Mouse (Mus musculus): ENCODE results near the gene Hba-x. TPM values are rescaled to one million over a fixed set of nuclear protein-coding genes. Genes with fewer than 3 reads are reported as not detected.

The Hba-x gene
- polyA plus RNA-seq, 1 experiment = 1.9 TPM

DNA sequence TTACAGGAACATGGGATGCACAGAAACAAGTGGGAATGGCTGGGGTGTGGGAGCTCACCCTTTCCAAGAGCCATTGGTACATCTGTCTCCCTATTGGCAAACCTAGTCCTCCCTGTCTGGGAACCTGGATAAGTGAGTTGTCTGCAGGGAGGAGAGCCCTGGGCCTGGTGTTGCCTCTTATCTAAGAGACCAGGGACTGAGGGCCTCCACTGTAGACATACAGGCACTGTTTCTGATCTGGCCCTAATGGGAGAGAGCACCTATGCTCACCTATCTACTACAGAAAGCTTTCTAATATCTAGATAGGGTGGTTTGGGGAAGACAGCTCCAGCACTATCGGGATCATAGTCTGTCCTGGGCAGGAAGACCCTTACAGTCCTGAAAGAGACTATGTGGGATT is 20.1 kb upstream of the Hba-x start:
- Histone ChIP-seq H3K36me3 (ENCODE audit: control insufficient read depth, insufficient read depth, low read length) (no peaks in the 10 kb centered on the region; the same call in 1 of the 2 replicates), H3K27ac (ENCODE audit: control insufficient read depth, insufficient read depth, low read length) (no peak overlapping the region), H3K27me3 (ENCODE audit: control insufficient read depth, insufficient read depth, low read length) (no peaks in the 10 kb centered on the region), H3K4me1 (replicated peaks; ENCODE audit: control insufficient read depth, insufficient read depth, low read length) (no peaks in the 10 kb centered on the region), H3K4me3 (ENCODE audit: control insufficient read depth, insufficient read depth, low read length) (no peak overlapping the region)
- no peak for TF ChIP-seq POLR2A (IDR thresholded peaks at IDR 0.05; ENCODE audit: control insufficient read depth, extremely low read depth, insufficient read depth, low read length, poor library complexity)
- TF ChIP-seq CTCF (IDR thresholded peaks at IDR 0.05; ENCODE audit: borderline replicate concordance, control insufficient read depth, extremely low read depth, insufficient read depth, low read length, poor library complexity) = no peak
- WGBS = 100% methylated on average over 1 of the region's 1 CpGs
- no peak for DNase-seq

DNA sequence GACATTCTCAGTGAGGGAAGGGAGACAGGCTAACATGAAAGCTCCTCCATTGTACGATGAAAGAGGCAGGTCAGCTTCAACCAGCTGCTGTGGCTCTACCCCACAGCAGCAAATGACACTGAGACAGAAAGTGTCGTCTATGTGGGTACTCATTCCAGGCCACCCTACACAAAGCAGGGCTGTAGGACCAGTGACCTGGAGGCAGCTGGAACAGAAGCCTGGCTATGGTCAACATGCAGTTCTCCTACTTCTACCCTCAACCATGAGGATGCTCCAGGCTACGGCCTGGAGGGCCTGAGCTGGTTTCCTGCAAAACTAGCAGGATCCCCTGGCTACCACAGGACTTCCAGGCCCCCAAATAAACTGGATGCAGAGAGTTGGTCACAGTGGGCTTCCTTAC is 19.6 kb upstream of the Hba-x start:
- Histone ChIP-seq H3K4me3 (ENCODE audit: control insufficient read depth, insufficient read depth, low read length) (no peak overlapping the region), H3K27me3 (ENCODE audit: control insufficient read depth, insufficient read depth, low read length) (no peaks in the 10 kb centered on the region), H3K36me3 (ENCODE audit: control insufficient read depth, insufficient read depth, low read length) (no peaks in the 10 kb centered on the region; the same call in 1 of the 2 replicates), H3K27ac (ENCODE audit: control insufficient read depth, insufficient read depth, low read length) (no peak overlapping the region), H3K4me1 (replicated peaks; ENCODE audit: control insufficient read depth, insufficient read depth, low read length) (no peaks in the 10 kb centered on the region)
- no peak for DNase-seq
- TF ChIP-seq CTCF (IDR thresholded peaks at IDR 0.05; ENCODE audit: borderline replicate concordance, control insufficient read depth, extremely low read depth, insufficient read depth, low read length, poor library complexity) (no peak), POLR2A (IDR thresholded peaks at IDR 0.05; ENCODE audit: control insufficient read depth, extremely low read depth, insufficient read depth, low read length, poor library complexity) (no peak)
- 97% methylated on average over 3 of the region's 3 CpGs for WGBS

DNA sequence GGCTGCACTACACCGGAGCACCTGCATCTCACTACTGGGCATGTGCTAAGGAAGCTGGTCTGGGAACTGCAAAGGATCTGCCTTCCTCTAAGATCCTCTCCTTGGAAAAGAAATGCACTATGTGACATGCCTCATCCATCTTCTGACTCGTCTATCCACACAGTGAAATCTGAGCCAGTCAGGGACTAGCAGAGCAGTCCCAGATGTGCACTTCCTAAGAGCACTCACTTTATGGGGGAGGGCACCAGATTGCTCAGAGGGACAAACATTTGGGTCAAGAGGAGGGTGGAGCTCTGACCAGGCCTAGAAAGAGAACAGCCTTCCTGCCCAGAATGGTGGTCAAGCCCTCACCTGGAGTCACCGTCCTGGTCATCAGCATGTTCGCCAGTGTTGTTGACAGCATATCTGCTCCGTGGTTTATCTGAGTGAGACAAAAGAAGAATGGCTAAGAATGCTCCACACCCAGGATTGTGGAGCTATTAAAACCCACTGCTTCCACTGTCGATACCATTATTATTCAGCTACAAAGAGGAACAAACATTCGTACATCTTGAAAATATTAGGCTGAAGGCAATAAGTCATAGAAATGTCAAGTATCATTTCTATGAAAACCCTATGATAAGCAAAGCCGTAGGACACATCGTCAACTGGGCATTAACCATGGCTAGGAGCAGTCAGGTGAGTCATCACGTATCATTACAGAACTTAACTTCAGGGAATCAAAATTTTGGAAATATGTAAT is 13.4 kb upstream of the Hba-x start:
- DNase-seq = no peak
- H3K36me3 ChIP-seq (ENCODE audit: control insufficient read depth, insufficient read depth, low read length) = 0 out of 2 replicates have a peak, but pooled peaks cover 3% of the 10 kb centered on the region
- no peak overlapping the region for H3K4me3 ChIP-seq (ENCODE audit: control insufficient read depth, insufficient read depth, low read length)
- no peak for TF ChIP-seq POLR2A (IDR thresholded peaks at IDR 0.05; ENCODE audit: control insufficient read depth, extremely low read depth, insufficient read depth, low read length, poor library complexity)
- TF ChIP-seq CTCF (IDR thresholded peaks at IDR 0.05; ENCODE audit: borderline replicate concordance, control insufficient read depth, extremely low read depth, insufficient read depth, low read length, poor library complexity) = no peak
- 95% methylated on average over 10 of the region's 10 CpGs for WGBS
- no peak overlapping the region for H3K27ac ChIP-seq (ENCODE audit: control insufficient read depth, insufficient read depth, low read length)
- no peaks in the 10 kb centered on the region for H3K27me3 ChIP-seq (ENCODE audit: control insufficient read depth, insufficient read depth, low read length)
- peaks cover 5% of the 10 kb centered on the region; the same call in 1 of the 2 replicates for H3K4me1 ChIP-seq (replicated peaks; ENCODE audit: control insufficient read depth, insufficient read depth, low read length)

DNA sequence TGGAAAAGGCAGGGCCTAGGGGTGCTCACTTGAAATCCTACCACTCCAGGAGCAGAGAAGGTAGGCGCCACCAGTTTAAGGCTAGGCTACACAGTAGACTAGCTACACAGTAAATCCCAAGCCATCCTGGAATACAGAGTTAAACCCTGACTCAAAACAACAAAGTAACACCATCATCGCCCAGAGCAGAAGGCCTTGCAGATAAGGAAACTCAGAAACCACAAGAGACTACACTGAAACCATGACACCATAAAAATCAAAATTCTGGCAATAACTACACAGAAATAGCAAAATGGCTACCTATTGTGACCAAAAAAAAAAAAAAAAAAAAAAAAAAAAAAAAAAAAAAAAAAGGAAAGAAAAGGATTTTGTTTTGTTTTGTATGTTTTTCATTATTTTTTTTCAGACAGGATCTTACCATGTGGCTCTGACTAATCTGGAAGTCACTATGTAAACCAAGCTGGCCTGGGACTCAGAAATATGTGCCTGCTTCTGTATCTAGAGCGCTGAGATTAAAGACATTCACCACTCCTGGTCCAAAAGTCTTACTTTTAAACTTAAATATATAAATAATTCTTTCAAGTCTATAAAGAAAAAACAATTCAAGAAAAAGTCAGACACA is 11.0 kb upstream of the Hba-x start:
- Histone ChIP-seq H3K27me3 (ENCODE audit: control insufficient read depth, insufficient read depth, low read length) (no peaks in the 10 kb centered on the region), H3K27ac (ENCODE audit: control insufficient read depth, insufficient read depth, low read length) (no peak overlapping the region), H3K36me3 (ENCODE audit: control insufficient read depth, insufficient read depth, low read length) (0 out of 2 replicates have a peak, but pooled peaks cover 3% of the 10 kb centered on the region), H3K4me3 (ENCODE audit: control insufficient read depth, insufficient read depth, low read length) (no peak overlapping the region), H3K4me1 (replicated peaks; ENCODE audit: control insufficient read depth, insufficient read depth, low read length) (peaks cover 8% of the 10 kb centered on the region)
- no peak for DNase-seq
- TF ChIP-seq POLR2A (IDR thresholded peaks at IDR 0.05; ENCODE audit: control insufficient read depth, extremely low read depth, insufficient read depth, low read length, poor library complexity) (no peak), CTCF (IDR thresholded peaks at IDR 0.05; ENCODE audit: borderline replicate concordance, control insufficient read depth, extremely low read depth, insufficient read depth, low read length, poor library complexity) (no peak)
- 64% methylated on average over 3 of the region's 3 CpGs for WGBS

DNA sequence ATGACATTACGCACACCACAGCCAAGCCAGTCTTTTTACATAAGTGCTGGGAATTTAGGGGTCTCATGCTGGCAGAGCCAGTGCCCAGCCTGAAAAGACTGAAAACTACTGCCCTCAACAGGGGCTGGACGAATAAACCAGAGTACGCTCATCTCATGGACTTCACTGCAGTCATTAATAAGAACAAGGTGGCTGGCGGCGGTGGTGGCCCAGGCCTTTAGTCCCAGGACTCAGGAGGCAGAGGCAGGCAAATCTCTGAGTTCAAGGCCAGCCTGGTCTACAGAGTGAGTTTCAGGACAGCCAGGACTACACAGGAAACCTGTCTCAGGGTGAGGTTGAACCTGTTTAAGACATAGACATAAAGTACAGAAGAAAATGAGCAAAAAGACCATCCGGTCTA is 10.0 kb upstream of the Hba-x start:
- Histone ChIP-seq H3K4me3 (ENCODE audit: control insufficient read depth, insufficient read depth, low read length) (no peak overlapping the region), H3K36me3 (ENCODE audit: control insufficient read depth, insufficient read depth, low read length) (0 out of 2 replicates have a peak, but pooled peaks cover 3% of the 10 kb centered on the region), H3K4me1 (replicated peaks; ENCODE audit: control insufficient read depth, insufficient read depth, low read length) (peaks cover 8% of the 10 kb centered on the region), H3K27me3 (ENCODE audit: control insufficient read depth, insufficient read depth, low read length) (no peaks in the 10 kb centered on the region), H3K27ac (ENCODE audit: control insufficient read depth, insufficient read depth, low read length) (no peak overlapping the region)
- TF ChIP-seq POLR2A (IDR thresholded peaks at IDR 0.05; ENCODE audit: control insufficient read depth, extremely low read depth, insufficient read depth, low read length, poor library complexity) = no peak
- TF ChIP-seq CTCF (IDR thresholded peaks at IDR 0.05; ENCODE audit: borderline replicate concordance, control insufficient read depth, extremely low read depth, insufficient read depth, low read length, poor library complexity) = no peak
- DNase-seq = no peak
- WGBS = 98% methylated on average over 6 of the region's 6 CpGs

DNA sequence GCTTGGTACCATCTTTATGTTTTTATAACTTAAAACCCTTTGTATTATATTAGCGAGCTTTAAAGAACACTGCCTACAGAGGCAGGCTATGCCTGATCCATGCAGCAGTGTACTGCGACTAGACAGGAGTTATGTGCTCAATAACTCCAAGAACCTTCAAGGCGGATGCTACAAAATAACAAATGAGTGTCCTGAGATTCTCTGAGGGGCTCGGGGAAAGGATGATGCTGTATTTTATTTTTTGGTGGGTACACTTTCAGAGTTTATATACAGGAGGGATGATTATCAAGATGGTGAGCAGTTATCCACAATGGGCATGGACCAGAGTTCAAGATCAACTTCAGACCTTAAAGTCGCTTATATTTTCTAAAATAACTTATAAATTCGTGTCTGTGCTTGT is 9.4 kb upstream of the Hba-x start:
- H3K4me3 ChIP-seq (ENCODE audit: control insufficient read depth, insufficient read depth, low read length) = peak overlapping the region; percentile 99
- TF ChIP-seq CTCF (IDR thresholded peaks at IDR 0.05; ENCODE audit: borderline replicate concordance, control insufficient read depth, extremely low read depth, insufficient read depth, low read length, poor library complexity) (no peak), POLR2A (IDR thresholded peaks at IDR 0.05; ENCODE audit: control insufficient read depth, extremely low read depth, insufficient read depth, low read length, poor library complexity) (no peak)
- no peak for DNase-seq
- WGBS = 31% methylated on average over 6 of the region's 6 CpGs
- H3K36me3 ChIP-seq (ENCODE audit: control insufficient read depth, insufficient read depth, low read length) = 0 out of 2 replicates have a peak, but pooled peaks cover 2% of the 10 kb centered on the region
- no peak overlapping the region for H3K27ac ChIP-seq (ENCODE audit: control insufficient read depth, insufficient read depth, low read length)
- H3K4me1 ChIP-seq (replicated peaks; ENCODE audit: control insufficient read depth, insufficient read depth, low read length) = peaks cover 8% of the 10 kb centered on the region
- H3K27me3 ChIP-seq (ENCODE audit: control insufficient read depth, insufficient read depth, low read length) = no peaks in the 10 kb centered on the region
